Mouse (Mus musculus) testis, adult 2 months (tissue): ENCODE results near the gene Map3k19.

ENCODE experiments used
- CTCF ChIP-seq: fragments of 200-500 bp; IDR thresholded peaks from 2 replicates; pipeline ENCODE4 v1.5.1; 2012; ENCODE audit warnings: low read depth, mild to moderate bottlenecking, inconsistent platforms, low read length, moderate library complexity; ENCODE audit not compliant: control insufficient read depth, insufficient read depth, insufficient replicate concordance
- POLR2A ChIP-seq: fragments of 200-500 bp; IDR thresholded peaks from 2 replicates; pipeline ENCODE4 v1.6.1; 2012; ENCODE audit warnings: low read depth, mild to moderate bottlenecking, inconsistent platforms, low read length, moderate library complexity; ENCODE audit not compliant: control insufficient read depth

DNA sequence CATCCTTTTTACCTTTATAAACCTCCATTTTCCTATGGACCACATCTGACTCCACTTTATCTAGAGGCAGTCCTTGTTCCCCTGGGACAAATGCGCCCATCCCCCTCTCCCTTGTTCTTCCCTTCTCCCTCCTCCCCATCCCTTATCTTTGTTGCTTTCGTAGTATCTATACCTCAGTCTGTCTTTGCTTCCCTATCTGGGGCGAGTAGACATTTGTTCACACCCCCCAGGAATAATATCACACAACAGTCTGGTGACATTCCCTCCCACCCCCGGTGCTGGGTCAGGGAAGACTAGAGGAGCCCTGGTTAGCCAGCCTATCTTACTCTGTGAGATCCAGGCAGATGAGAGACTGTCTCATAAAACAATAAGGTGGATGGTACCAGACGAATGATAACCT, 9.4 kb downstream of the Map3k19 start:
- TF ChIP-seq CTCF = no peak
- TF ChIP-seq POLR2A = no peak
